Mouse (Mus musculus): Measurements from ENCODE around the gene Pygo2. TPM values are rescaled to one million over a fixed set of nuclear protein-coding genes. Genes with fewer than 3 reads are reported as not detected.

Gene Pygo2
- polyA plus RNA-seq, 1 experiment from 2014 or later = 7.7 TPM

DNA sequence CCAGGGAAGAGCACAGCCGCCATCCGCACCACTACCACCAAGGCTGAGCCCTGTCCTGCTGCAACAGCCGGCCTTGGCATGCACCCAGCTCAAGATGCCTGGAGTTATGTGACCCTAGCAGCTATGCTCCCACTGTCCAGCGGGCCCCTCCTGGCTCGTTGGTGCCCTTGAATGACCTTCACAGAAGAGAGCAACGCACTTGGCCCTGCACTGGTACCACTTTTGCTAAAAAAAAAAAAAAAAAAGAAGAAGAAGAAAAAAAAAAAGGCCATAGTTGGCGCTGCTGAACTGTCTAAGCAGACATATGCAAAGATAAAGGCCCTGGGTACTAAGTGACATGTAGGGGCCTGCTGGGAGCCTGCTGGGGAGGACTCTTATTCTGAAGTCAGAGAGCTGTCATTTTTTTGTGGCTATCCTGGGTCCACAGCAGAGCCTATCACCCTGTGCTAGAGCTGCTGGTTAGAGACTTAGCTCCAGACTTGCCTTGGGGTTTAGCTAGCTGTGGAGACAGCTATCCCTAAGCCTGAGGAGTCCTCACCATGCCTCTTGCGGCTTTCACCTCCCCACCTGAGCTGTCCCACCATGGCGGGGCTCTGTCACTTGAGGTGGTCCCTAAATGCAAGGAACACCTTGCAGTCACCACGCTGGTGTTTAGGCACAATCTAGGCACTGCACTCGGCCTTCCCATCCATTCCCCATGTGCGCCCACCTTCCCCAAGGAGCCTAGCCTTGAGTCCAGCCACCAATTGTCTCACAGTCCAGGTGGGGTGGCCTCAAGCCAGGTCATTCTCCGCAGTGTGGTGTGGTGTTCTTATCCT is 18.9 kb downstream of the Pygo2 start:
- 65% methylated on average over 10 of the region's 13 CpGs for WGBS (ENCODE audit: missing documents)
- Histone ChIP-seq H3K27ac (no peak overlapping the region), H3K79me2 (ENCODE audit: inconsistent target) (no peaks in the 10 kb centered on the region), H3K36me3 (ENCODE audit: inconsistent target) (0 out of 2 replicates have a peak, but pooled peaks cover 6% of the 10 kb centered on the region), H3K4me3 (ENCODE audit: inconsistent target) (no peak overlapping the region)

DNA sequence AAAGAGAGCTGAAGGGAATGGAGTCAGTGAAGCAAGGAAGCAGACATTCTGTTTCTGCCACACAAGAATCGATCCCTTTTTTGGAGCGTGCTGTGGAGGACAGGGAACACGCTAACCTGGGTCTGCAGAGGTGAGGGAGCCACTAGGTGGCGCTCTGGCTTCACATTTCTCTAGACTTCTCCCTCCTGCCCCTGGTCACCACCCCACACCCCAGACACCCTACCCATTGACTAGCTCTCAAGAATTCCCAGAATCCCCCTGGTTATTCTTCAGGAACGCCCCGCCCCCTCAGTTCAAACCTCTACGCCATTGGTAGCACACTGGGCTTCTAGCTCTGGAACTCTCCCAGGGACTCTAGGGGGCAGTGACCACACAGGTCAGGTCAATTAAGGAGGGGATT is 19.5 kb downstream of the Pygo2 start:
- 24% methylated on average over 7 of the region's 7 CpGs for WGBS (ENCODE audit: missing documents)
- H3K4me3 ChIP-seq (ENCODE audit: inconsistent target) = no peak overlapping the region

DNA sequence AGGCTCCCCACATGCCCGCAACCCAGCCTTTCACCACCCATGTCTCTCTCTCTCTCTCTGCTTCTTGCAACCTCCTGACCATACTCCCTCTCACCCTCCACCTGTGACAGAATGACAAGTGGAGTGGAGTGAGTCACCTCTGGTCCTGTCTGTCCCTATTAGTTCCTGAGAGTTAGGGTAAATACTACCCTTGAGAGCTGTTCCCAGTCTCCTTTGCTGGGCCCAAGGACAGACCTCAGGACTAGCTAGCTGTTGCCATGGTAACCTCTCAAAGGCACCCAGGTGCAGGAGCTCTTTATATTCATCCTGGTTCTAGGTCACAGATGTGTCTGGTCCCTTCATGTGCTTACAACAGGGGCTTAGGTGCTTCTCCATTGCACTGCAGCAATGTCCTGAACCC is 21.9 kb downstream of the Pygo2 start:
- Histone ChIP-seq H3K36me3 (ENCODE audit: inconsistent target) (no peaks in the 10 kb centered on the region), H3K79me2 (ENCODE audit: inconsistent target) (no peaks in the 10 kb centered on the region), H3K4me3 (ENCODE audit: inconsistent target) (no peak overlapping the region), H3K27ac (no peak overlapping the region)
- WGBS (ENCODE audit: missing documents) = 100% methylated on average over 1 of the region's 1 CpGs

More for the DNA sequence above, 19.5 kb downstream of the Pygo2 start:
- Histone ChIP-seq H3K79me2 (ENCODE audit: inconsistent target) (no peaks in the 10 kb centered on the region), H3K36me3 (ENCODE audit: inconsistent target) (0 out of 2 replicates have a peak, but pooled peaks cover 6% of the 10 kb centered on the region), H3K27ac (no peak overlapping the region)

DNA sequence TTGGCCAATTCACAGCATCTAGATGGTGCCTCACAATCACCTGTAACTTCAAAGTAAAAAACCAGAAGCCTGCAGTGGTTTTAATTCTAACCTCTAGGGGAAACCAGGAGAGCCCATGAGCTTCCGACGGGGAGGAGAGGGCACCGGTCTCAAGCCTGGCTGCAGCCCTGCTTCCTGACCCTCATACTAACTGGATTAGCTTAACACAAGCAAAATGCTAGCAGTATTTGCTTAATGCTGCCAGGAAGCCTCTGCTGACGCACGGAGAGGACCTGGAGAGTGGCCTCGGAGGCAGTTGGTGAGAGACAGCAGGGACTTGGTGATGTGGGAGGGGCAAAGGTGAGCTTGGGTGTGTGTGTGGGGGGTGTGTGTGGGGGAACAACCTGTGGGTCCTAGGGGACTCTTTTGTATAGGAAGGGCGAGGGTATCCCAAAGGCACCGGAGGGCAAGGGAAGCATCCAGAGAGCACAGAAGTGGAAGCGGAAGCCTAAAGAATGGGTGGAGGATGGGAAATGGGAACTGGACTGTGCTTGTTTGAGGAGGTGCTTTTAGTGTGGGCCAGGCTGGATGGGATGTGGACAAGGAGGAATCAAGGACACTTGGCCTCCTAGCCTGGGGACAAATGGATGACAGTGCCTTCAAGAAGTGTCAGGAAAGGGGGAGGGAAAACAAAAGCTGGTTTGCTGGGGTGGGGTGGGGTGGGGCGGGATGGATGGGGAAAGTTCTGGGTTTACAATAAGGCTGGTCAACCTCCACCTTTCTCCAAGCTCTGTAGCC is 24.6 kb downstream of the Pygo2 start, which contains the start of gene Pmvk:
TSS of gene Pmvk (plus strand) at position 141 of the 777 bp plus-strand sequence.
- WGBS (ENCODE audit: missing documents) = 87% methylated on average over 9 of the region's 10 CpGs
- Histone ChIP-seq H3K4me3 (ENCODE audit: inconsistent target) (no peak within 1 kb of the TSS), H3K79me2 (ENCODE audit: inconsistent target) (no peaks in the 10 kb centered on the region; the same call in 1 of the 2 replicates), H3K27ac (no peak within 1 kb of the TSS), H3K36me3 (ENCODE audit: inconsistent target) (no peaks in the 10 kb centered on the region)

DNA sequence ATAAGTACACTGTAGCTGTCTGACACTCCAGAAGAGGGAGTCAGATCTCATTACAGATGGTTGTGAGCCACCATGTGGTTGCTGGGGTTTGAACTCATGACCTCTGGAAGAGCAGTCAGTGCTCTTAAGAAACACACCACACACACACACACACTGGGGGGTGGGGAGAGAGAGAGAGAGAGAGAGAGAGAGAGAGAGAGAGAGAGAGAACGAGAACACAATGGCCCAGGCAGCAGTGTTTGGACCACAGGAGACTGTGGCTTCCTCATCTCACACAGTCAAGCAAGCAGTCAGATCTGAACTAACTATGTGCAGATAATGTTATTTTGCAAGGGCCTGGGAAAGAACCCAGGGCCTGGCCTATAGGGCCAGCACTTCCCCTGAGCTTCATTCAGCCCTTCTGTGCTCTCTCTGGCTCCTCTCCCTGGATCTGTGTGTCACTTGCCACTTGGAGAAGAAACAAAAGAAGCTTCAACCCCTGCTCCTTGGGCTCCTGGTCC is 25.8 kb downstream of the Pygo2 start:
- no peaks in the 10 kb centered on the region; the same call in 1 of the 2 replicates for H3K79me2 ChIP-seq (ENCODE audit: inconsistent target)
- WGBS (ENCODE audit: missing documents) = no CpG with 5 or more reads among the region's 1 CpGs
- no peaks in the 10 kb centered on the region for H3K36me3 ChIP-seq (ENCODE audit: inconsistent target)
- H3K27ac ChIP-seq = no peak overlapping the region
- no peak overlapping the region for H3K4me3 ChIP-seq (ENCODE audit: inconsistent target)

DNA sequence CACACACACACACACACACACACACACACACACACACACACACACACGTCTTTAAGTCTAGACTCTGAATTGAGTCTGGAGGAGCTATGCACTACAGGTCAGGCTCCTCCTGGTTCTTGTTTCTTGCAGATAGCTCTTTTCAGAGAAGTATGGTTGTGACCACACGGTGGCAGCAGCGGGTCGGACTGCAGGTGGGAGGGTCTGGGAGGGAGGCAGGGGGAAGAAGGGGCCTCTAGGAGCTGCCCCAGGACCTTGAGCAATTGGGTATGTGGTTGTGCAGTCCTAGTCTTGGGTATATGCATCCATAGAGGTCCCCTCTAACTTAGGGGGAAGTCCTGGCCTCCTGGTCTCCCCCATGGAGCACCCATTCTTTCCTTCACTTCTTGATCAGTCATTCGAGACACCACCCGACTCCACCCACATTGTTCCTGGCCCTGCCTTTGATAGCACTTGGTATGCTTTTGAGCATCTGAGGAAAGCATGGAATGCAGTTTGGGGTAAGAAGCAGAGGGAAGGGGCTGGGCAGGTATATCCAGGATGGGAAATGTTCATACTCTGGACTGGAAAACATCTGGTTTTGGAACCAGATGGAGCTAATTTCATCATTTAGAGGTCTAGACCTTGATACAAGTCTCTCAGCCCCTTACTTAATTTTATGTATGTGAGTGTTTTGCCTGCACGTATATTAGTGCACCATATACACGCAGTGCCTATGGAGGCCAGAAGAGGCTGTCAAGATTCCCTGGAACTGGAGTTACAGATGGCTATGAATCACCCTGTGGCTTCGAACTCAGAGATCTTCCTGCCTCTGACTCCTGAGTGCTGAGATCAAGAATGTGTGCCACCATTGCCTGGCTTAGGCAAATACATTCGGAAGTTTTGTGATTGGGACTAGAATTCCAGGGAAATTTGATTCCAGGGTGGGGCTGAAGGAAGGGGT is 27.0 kb downstream of the Pygo2 start:
- 48% methylated on average over 9 of the region's 10 CpGs for WGBS (ENCODE audit: missing documents)
- no peaks in the 10 kb centered on the region; the same call in 1 of the 2 replicates for H3K79me2 ChIP-seq (ENCODE audit: inconsistent target)
- no peak overlapping the region for H3K27ac ChIP-seq

DNA sequence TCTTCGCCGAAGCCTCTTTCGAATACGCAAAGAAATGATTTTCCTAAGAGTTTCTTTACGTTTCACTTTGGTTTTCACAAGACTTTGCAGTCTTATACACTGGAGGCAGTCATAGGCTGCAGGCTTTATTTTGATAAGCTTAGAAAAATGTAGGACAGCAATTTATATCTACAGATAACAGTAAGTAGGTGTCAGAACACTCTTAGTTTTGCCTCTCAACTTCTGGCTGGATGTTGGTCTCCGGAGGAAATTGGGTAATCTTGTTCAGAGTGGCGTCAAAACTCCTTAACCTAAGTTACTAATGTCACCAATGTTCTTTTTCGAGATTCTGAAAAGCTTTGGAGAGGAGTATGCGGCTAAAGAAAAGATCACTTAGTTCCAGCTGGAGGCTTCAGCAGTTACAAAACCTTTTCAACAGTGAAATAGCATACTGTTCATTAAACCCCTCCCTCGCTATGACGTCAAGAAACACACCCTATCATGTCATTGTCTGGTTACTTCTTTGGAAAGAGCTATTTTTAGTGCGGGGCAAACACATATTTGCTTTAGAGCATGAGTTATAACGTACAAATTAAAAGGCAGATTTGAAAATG is 28.5 kb downstream of the Pygo2 start:
- no peaks in the 10 kb centered on the region; the same call in 1 of the 2 replicates for H3K79me2 ChIP-seq (ENCODE audit: inconsistent target)
- WGBS (ENCODE audit: missing documents) = 45% methylated on average over 13 of the region's 13 CpGs
- no peaks in the 10 kb centered on the region for H3K36me3 ChIP-seq (ENCODE audit: inconsistent target)
- H3K27ac ChIP-seq = peak overlapping the region; percentile 66
- H3K4me3 ChIP-seq (ENCODE audit: inconsistent target) = peak overlapping the region; percentile 79

More for the DNA sequence above, 27.0 kb downstream of the Pygo2 start:
- Histone ChIP-seq H3K4me3 (ENCODE audit: inconsistent target) (no peak overlapping the region), H3K36me3 (ENCODE audit: inconsistent target) (no peaks in the 10 kb centered on the region)

DNA sequence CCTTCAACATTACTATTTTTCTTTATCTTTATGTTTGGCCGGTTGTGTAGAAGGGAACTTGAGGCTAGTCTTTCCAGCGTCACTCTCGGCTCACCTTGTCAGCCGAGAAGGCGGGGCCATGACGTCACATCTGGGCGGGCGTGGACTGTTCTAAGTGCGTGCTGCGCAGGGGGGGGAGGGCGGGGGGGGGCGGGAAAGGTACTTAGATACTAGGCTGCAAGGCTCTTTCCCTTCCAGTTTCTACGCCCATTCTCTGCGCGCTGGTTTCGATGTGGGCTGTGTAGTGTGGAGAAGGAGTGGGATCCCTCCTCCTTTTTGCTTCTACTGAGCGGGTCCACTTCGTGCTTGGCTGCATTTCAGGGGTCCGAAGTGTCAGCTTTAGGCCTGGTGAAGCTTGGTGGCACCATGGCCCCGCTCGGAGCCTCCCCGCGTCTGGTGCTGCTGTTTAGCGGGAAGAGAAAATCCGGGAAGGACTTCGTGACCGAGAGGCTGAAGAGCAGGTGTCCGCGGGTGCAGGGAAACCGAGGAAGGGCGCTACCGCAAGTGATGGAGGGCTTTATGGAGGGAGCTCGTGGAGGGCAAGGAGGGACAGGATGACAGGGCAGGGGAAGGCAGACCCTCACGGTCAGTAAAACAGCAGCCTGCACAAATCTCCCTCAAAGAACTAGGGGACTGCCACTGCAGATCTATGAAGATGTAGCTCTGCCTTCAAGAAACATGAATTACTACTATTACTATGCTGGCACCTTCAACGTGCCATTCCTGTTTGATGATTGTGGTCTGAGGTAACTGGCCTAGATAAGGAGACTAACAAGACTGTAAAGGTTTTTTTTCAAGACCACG is 29.2 kb downstream of the Pygo2 start:
- under 1% methylated on average over 30 of the region's 36 CpGs for WGBS (ENCODE audit: missing documents)
- Histone ChIP-seq H3K79me2 (ENCODE audit: inconsistent target) (no peaks in the 10 kb centered on the region; the same call in 1 of the 2 replicates), H3K27ac (peak overlapping the region; percentile 66), H3K36me3 (ENCODE audit: inconsistent target) (no peaks in the 10 kb centered on the region), H3K4me3 (ENCODE audit: inconsistent target) (peak overlapping the region; percentile 79)

DNA sequence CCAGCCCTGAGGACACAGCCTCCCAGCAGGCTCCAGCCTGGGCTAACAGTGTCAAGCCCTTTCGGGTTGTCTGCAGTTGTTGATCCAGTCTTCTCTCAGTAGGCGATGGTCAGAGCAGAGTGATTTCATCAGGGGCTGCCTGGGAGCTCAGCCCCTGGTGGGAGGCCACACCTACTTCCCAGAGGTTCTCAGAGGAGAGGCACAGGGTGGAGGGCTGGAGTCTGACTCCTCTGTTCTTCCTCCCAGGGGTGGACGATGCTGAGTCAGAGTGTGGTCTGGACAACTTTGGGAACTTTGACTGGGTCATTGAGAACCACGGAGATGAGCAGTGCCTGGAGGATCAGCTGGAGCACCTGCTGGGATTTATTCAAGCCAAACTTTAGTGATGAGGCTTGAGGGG is 38.3 kb downstream of the Pygo2 start:
- Histone ChIP-seq H3K4me3 (ENCODE audit: inconsistent target) (no peak overlapping the region), H3K27ac (no peak overlapping the region), H3K79me2 (ENCODE audit: inconsistent target) (no peaks in the 10 kb centered on the region), H3K36me3 (ENCODE audit: inconsistent target) (peaks cover 8% of the 10 kb centered on the region; the same call in 1 of the 2 replicates)
- 75% methylated on average over 4 of the region's 4 CpGs for WGBS (ENCODE audit: missing documents)

DNA sequence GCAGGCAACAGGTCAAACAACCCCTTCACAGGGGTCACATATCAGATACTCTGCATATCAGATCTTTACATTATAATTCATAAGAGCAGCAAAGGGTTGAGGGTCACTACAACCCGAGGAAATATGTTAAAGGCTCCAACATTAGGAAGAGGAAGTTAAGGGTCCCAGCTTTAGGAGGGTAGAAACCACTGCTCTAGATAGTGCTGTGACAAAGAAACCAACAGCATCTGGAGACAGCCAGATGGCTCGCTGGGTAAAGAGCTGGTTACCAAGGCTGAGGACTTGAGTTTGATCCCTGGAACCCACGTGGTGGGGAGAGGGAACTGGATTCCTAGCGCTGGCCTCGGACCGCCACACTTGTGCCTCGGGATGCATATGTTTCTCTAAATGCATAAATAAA is 42.3 kb downstream of the Pygo2 start:
- Histone ChIP-seq H3K36me3 (ENCODE audit: inconsistent target) (peaks cover 8% of the 10 kb centered on the region; the same call in 1 of the 2 replicates), H3K27ac (no peak overlapping the region), H3K79me2 (ENCODE audit: inconsistent target) (no peaks in the 10 kb centered on the region), H3K4me3 (ENCODE audit: inconsistent target) (no peak overlapping the region)
- WGBS (ENCODE audit: missing documents) = 50% methylated on average over 7 of the region's 7 CpGs

DNA sequence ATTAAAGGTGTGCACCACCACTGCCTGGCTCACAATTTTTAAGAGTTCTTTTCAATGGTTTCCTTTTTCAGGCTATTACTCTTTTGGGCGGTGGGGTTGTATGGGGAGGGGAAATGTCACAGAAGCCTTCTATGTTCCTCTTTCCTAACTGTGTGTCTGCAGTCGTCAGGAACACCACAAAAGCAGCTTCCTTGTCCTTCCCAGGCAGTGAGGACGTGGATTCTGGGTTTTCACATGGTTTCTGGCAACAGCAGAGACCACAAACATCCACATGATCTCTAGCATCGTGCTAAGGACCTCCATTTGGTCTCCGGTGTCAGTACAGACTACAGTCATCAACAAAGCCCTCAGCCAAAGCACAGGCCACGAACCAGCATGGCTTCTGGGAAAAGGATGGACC is 43.8 kb downstream of the Pygo2 start:
- 20% methylated on average over 6 of the region's 6 CpGs for WGBS (ENCODE audit: missing documents)
- H3K79me2 ChIP-seq (ENCODE audit: inconsistent target) = no peaks in the 10 kb centered on the region
- H3K27ac ChIP-seq = no peak overlapping the region
- no peak overlapping the region for H3K4me3 ChIP-seq (ENCODE audit: inconsistent target)
- H3K36me3 ChIP-seq (ENCODE audit: inconsistent target) = peaks cover under 1% of the 10 kb centered on the region; the same call in 1 of the 2 replicates

DNA sequence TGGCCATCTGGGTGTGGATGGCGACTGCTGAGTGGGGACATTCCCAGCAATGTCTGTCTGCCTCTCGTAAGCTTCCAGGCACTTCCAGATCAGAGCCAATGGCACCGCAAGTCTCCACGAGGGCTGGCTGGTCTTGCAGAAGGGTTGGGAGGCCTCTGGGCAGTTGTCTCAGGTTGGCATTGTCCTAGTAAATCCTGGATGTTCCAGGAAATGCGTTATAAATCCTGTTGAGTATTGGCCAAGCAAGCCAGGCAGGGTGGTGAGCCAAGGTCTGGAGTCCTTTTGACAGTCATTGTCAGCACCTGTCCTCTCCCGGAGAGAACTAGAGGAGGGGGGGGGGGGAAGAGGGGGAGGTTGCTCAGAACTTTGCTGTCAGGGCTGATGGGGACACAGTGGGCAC is 49.0 kb downstream of the Pygo2 start:
- no peak overlapping the region for H3K4me3 ChIP-seq (ENCODE audit: inconsistent target)
- H3K36me3 ChIP-seq (ENCODE audit: inconsistent target) = no peaks in the 10 kb centered on the region
- no peaks in the 10 kb centered on the region for H3K79me2 ChIP-seq (ENCODE audit: inconsistent target)
- H3K27ac ChIP-seq = no peak overlapping the region
- WGBS (ENCODE audit: missing documents) = 95% methylated on average over 6 of the region's 6 CpGs

DNA sequence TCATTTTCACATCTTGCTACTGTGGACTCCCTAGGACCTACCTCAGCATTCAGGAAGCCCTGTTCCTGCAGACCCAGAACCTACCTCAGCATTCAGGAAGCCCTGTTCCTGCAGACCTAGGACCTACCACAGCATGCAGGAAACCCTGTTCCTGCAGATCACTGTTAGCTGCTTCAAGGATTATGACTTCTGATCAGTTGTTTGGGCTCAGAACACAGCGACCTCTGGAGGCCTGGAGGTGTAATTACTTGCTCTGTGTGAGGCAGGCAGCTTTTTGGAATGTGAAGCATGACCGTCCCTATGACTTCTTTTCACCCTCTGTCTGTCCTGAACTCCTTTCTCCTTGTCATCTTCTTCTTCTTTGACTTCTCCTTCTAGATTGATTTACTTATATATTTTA is 51.5 kb downstream of the Pygo2 start:
- Histone ChIP-seq H3K36me3 (ENCODE audit: inconsistent target) (no peaks in the 10 kb centered on the region), H3K4me3 (ENCODE audit: inconsistent target) (no peak overlapping the region), H3K27ac (no peak overlapping the region), H3K79me2 (ENCODE audit: inconsistent target) (no peaks in the 10 kb centered on the region)
- 45% methylated on average over 2 of the region's 2 CpGs for WGBS (ENCODE audit: missing documents)

All from macrophage (primary cell).